Mouse (Mus musculus): Measurements from ENCODE around the gene Atp6v0e2. TPM values are rescaled to one million over a fixed set of nuclear protein-coding genes. Genes with fewer than 3 reads are reported as not detected.

The Atp6v0e2 gene
- total and polyA plus RNA-seq, 3 experiments, result not detected

DNA sequence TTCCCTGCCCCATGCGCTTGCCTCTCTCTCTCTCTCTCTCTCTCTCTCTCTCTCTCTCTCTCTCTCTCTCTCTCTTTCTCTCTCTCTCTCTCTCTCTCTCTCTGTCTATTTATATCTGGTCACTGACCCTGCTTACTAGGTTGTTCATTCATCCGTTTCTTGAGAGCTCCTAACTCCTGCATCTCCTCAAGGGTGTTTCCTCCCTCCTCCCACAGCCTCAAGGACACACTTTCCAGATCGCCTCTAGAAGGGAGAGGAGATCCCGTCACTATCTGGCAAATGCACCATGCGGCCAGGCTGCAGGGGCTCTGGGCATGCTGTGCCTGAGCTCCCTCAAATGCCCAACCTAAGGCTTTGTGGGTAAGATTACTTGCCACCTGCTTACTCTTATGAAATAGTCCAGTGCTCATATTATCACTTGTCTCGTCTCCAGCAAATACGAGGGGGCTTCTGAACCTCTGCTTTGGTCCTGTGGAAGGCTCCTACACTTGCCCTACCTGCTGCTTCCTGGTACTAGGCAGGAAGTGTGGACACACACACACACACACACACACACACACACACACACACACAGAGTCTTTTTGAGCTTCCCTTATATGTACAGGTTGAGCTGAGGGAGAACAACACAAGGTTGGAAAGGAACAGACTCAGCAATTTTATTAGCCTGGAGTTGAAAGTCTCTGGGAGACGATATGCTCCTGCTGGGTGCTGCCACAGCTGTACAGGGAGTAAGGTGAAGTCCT lies 31.8 kb downstream of the Atp6v0e2 start:
- no peak overlapping the region for H3K4me2 ChIP-seq (ENCODE audit: insufficient read depth, low read depth, poor library complexity, severe bottlenecking)
- no peak for DNase-seq (ENCODE audit: extremely low read depth)

DNA sequence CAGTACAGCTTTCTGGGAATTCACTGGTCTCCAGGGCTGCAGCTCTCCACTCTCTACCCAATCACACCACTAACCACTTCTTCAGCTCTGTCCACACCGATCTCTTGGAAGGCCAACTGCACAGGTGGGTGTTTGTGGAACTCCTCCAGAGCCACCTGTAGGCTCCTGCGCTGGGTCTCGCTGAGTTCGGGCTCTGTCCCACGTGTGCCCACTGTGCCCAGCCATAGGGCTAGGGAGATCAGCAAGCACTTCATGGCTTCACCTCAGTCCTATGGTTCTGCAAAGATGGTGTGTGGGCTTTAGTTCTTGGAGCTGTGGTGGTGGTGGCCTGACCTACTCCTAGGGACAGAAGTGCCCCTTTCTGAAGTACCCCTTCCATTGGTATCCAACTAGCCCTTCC lies 34.6 kb downstream of the Atp6v0e2 start:
- DNase-seq (ENCODE audit: extremely low read depth), result no peak
- Histone ChIP-seq H3K4me1 (ENCODE audit: control insufficient read depth in 1 of 2, insufficient read depth in 2 of 2) (peaks cover 0 to 6% of the 10 kb centered on the region in 2 experiments; a peak in 1 of 4 replicates), H3K27ac (ENCODE audit: insufficient read depth, low read depth) (no peak overlapping the region), H3K9ac (ENCODE audit: insufficient read depth, low read depth) (no peak overlapping the region), H3K27me3 (replicated peaks) (no peaks in the 10 kb centered on the region), H3K36me3 (replicated peaks in 1 of 2; ENCODE audit: control insufficient read depth in 1 of 2, insufficient read depth in 1 of 2, low read length in 1 of 2) (peaks cover 0 to 13% of the 10 kb centered on the region in 2 experiments), H3K79me2 (replicated peaks; ENCODE audit: control insufficient read depth, extremely low read depth, insufficient read depth, poor library complexity, severe bottlenecking) (no peaks in the 10 kb centered on the region), H3K9me3 (replicated peaks; ENCODE audit: low read length) (no peaks in the 10 kb centered on the region), H3K4me3 (replicated peaks in 1 of 3; ENCODE audit: low read depth in 2 of 3, low read length in 2 of 3, poor library complexity in 1 of 3) (no peak overlapping the region), H3K4me2 (ENCODE audit: insufficient read depth, low read depth, poor library complexity, severe bottlenecking) (no peak overlapping the region)
- TF ChIP-seq RAD21 (IDR thresholded peaks at IDR 0.05; ENCODE audit: low read depth, low read length) (no peak), POLR2AphosphoS2 (IDR thresholded peaks at IDR 0.05; ENCODE audit: low read depth, low read length) (no peak)
- in situ Hi-C loops (cut with MboI; ENCODE audit: low pct_ligation_motif_present, low pct_unique_long_range_greater_than_20kb, low sequenced_read_pairs) (no loop called here), dilution Hi-C loops (cut with MboI; ENCODE audit: extremely low pct_ligation_motif_present, extremely low pct_unique_long_range_greater_than_20kb, low sequenced_read_pairs) (no loop called here)

More for the DNA sequence above, 31.8 kb downstream of the Atp6v0e2 start:
- Histone ChIP-seq H3K79me2 (replicated peaks; ENCODE audit: control insufficient read depth, extremely low read depth, insufficient read depth, poor library complexity, severe bottlenecking) (no peaks in the 10 kb centered on the region), H3K27me3 (replicated peaks) (no peaks in the 10 kb centered on the region), H3K4me3 (replicated peaks in 1 of 3; ENCODE audit: low read depth in 2 of 3, low read length in 2 of 3, poor library complexity in 1 of 3) (no peak overlapping the region), H3K9me3 (replicated peaks; ENCODE audit: low read length) (peaks cover 4% of the 10 kb centered on the region), H3K4me1 (ENCODE audit: control insufficient read depth in 1 of 2, insufficient read depth in 2 of 2) (peaks cover 0 to 6% of the 10 kb centered on the region in 2 experiments; a peak in 1 of 4 replicates), H3K36me3 (replicated peaks in 1 of 2; ENCODE audit: control insufficient read depth in 1 of 2, insufficient read depth in 1 of 2, low read length in 1 of 2) (peaks cover 3 to 32% of the 10 kb centered on the region in 2 experiments), H3K27ac (ENCODE audit: insufficient read depth, low read depth) (no peak overlapping the region), H3K9ac (ENCODE audit: insufficient read depth, low read depth) (no peak overlapping the region)
- in situ Hi-C loops (cut with MboI; ENCODE audit: low pct_ligation_motif_present, low pct_unique_long_range_greater_than_20kb, low sequenced_read_pairs), result no loop called here
- dilution Hi-C loops (cut with MboI; ENCODE audit: extremely low pct_ligation_motif_present, extremely low pct_unique_long_range_greater_than_20kb, low sequenced_read_pairs), result no loop called here
- TF ChIP-seq ZNF384 (IDR thresholded peaks at IDR 0.05; ENCODE audit: low read depth, low read length) (no peak), MXI1 (IDR thresholded peaks at IDR 0.05; ENCODE audit: low read depth, low read length) (no peak), IRF4 (IDR thresholded peaks at IDR 0.05; ENCODE audit: low read depth, low read length) (no peak), MAZ (IDR thresholded peaks at IDR 0.05; ENCODE audit: low read depth, low read length) (no peak), RCOR1 (conservative IDR thresholded peaks at IDR 0.05; ENCODE audit: low read depth, low read length) (no peak), SMC3 (IDR thresholded peaks at IDR 0.05; ENCODE audit: low read depth, low read length) (no peak), CTCF (conservative IDR thresholded peaks at IDR 0.05 in 1 of 2, IDR thresholded peaks at IDR 0.05 in 1 of 2; ENCODE audit: low read depth in 2 of 2, low read length in 2 of 2) (no peak), NRF1 (IDR thresholded peaks at IDR 0.05; ENCODE audit: low read depth, low read length) (no peak), EP300 (IDR thresholded peaks at IDR 0.05; ENCODE audit: low read length) (no peak), POLR2A (IDR thresholded peaks at IDR 0.05; ENCODE audit: low read depth, low read length) (no peak), GABPA (IDR thresholded peaks at IDR 0.05; ENCODE audit: insufficient replicate concordance, low read depth, low read length) (no peak), MAX (IDR thresholded peaks at IDR 0.05; ENCODE audit: low read length) (no peak), CHD1 (IDR thresholded peaks at IDR 0.05; ENCODE audit: low read depth, low read length) (no peak)

Measured in CH12.LX (cell line).